Mouse (Mus musculus) olfactory bulb, adult 2 months (tissue): ENCODE results near the gene Ppp1r14b.

Source experiments
- CTCF ChIP-seq: fragments of 200-500 bp; IDR thresholded peaks from 2 replicates; pipeline ENCODE4 v1.5.1; 2012; ENCODE audit warnings: low read depth, mild to moderate bottlenecking, low read length, moderate library complexity; ENCODE audit not compliant: insufficient read depth
- POLR2A ChIP-seq: fragments of 200-500 bp; IDR thresholded peaks from 2 replicates; pipeline ENCODE4 v1.6.1; 2012; ENCODE audit warnings: mild to moderate bottlenecking, low read depth, low read length, moderate library complexity; ENCODE audit not compliant: insufficient read depth

DNA sequence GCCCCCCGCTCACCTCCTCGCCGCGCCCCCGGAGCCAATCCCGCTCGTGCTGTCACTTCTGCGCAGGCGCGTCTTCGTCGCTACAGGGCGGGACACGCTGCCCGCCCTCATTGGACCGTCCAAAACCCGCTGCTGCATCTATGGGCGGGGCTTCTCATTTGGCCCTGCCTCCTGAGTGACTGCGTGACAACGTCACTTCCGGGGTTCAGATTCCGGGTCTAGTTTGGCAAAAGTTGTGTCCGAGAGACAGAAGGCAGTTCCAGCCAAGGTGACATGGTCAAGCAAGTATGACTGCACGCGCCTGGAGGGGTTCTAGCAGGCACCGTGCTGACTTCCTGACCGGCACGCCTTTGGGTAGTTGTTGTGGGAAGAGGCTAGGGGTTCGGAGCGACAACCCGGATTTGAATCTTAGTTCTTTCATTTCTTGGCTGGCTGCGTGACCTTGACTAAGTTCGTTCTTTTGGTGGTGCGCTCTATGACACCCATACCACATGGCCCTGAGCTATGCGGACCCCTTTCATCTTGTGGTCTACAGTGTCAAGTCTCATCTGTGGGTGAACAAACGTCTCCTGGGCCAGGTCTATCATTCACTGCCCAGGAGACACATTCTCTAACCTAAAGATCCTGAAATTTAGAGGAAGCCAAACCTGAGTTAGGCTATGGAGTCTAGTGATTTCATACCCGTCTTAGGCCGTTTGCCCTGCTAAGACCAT lies 5.8 kb downstream of the Ppp1r14b start, which contains the start of gene Fkbp2:
- no peak for TF ChIP-seq CTCF
- peak; percentile 69 for TF ChIP-seq POLR2A
